Mouse (Mus musculus): ENCODE results near the gene Il11ra1.

DNA sequence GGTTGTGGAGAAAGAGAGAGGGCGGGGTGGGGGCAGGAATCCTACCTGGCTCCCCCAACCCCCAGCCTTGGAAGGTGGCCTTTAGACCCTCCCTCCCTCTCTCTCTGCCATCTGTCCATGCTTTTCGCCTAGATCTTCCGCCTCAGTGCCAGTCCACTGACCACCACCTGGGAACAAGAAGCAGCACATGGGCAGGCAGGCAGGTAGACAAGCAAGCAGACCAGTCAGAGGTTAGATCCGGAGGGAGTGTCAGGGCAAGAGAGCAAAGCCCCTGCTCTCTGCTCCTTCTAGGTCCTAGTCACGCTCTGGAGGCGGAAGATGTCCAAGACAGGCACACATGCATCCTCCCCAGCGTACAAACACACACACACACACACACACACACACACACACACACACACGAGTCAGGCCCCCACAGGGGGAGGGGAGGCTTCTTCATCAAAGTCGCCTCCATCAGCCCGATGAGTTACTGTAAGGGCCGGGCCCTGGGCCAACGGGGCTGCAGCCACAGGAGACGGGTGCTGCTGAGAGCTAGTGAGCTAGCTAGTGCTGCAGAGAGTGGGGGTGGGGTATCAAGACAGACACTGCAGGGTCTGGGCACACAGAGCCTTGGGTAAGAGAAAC lies 22.7 kb upstream of the Il11ra1 start:
- TF ChIP-seq POLR2A (IDR thresholded peaks at IDR 0.05; ENCODE audit: insufficient read depth, low read depth, low read length) (no peak), CTCF (IDR thresholded peaks at IDR 0.05) (no peak), EP300 (IDR thresholded peaks at IDR 0.05; ENCODE audit: insufficient read depth, low read depth, low read length) (no peak)

Measured in heart, adult 2 months (tissue).